Mouse (Mus musculus) MEL (cell line): ENCODE data around the gene Fto. TPM values are rescaled to one million over a fixed set of nuclear protein-coding genes. Genes with fewer than 3 reads are reported as not detected.

Experiments used
- DNase-seq: peaks from one replicate; pipeline ENCODE4 v3.0.0; 2011; ENCODE audit warnings: low read depth, low spot score
- H3K27ac ChIP-seq: 2 replicates; pipeline ENCODE4 v1.5.1; 2012; ENCODE audit warnings: low read depth, mild to moderate bottlenecking, control low read depth, low read length, moderate library complexity; ENCODE audit not compliant: control insufficient read depth
- H3K27me3 ChIP-seq, 2 experiments: fragments of 150-350 bp in 1 of 2; sonication (generic) in 1 of 2; 2 replicates each; pipeline ENCODE4 v1.6.1; 2012; ENCODE audit warnings: low read length in 2 of 2, mild to moderate bottlenecking in 2 of 2, improper control_type of control experiment in 1 of 2, moderate library complexity in 1 of 2; ENCODE audit not compliant: insufficient read depth in 2 of 2, control insufficient read depth in 1 of 2
- H3K36me3 ChIP-seq, 2 experiments: 2 replicates each; pipeline ENCODE4 v1.6.1; 2012 to 2014; ENCODE audit warnings: low read length in 2 of 2, improper control_type of control experiment in 1 of 2, inconsistent platforms in 1 of 2, mild to moderate bottlenecking in 1 of 2; ENCODE audit not compliant: insufficient read depth in 2 of 2, control insufficient read depth in 1 of 2
- H3K4me1 ChIP-seq, 2 experiments: fragments of 150-350 bp in 1 of 2; sonication (generic) in 1 of 2; 2 replicates each; pipeline ENCODE4 v1.6.1; 2012; ENCODE audit warnings: low read length in 2 of 2, improper control_type of control experiment in 1 of 2, mild to moderate bottlenecking in 1 of 2; ENCODE audit not compliant: insufficient read depth in 2 of 2, control insufficient read depth in 1 of 2
- H3K4me3 ChIP-seq, 2 experiments: fragments of 150-350 bp in 1 of 2; sonication (generic) in 1 of 2; 2 replicates each; pipeline ENCODE4 v1.5.1; 2012; ENCODE audit warnings: low read depth in 2 of 2, low read length in 2 of 2, mild to moderate bottlenecking in 2 of 2, moderate library complexity in 2 of 2, control low read depth in 1 of 2, improper control_type of control experiment in 1 of 2; ENCODE audit not compliant: control insufficient read depth in 1 of 2, insufficient read depth in 1 of 2
- H3K79me2 ChIP-seq: 2 replicates; pipeline ENCODE4 v1.6.1; 2012; ENCODE audit warnings: mild to moderate bottlenecking, low read length, moderate library complexity; ENCODE audit not compliant: control insufficient read depth, poor library complexity, insufficient read depth
- H3K9ac ChIP-seq: 2 replicates; pipeline ENCODE4 v1.6.1; 2012; ENCODE audit warnings: low read depth, mild to moderate bottlenecking, control low read depth, low read length, moderate library complexity; ENCODE audit not compliant: control insufficient read depth, poor library complexity, severe bottlenecking
- H3K9me3 ChIP-seq: fragments of 150-350 bp; sonication (generic); replicated peaks from 2 replicates; pipeline ENCODE4 v1.6.1; 2012; ENCODE audit warnings: mild to moderate bottlenecking, low read length, improper control_type of control experiment, moderate library complexity; ENCODE audit not compliant: insufficient read depth
- CHD1 ChIP-seq: IDR thresholded peaks from 2 replicates; pipeline ENCODE4 v1.6.1; 2012; ENCODE audit warnings: low read depth, mild to moderate bottlenecking, inconsistent platforms, low read length, improper control_type of control experiment
- CTCF ChIP-seq, 3 experiments: IDR thresholded peaks in 2 of 3; conservative IDR thresholded peaks in 1 of 3; 2 replicates each; pipeline ENCODE4 v1.5.1; 2011 to 2012; ENCODE audit warnings: low read length in 3 of 3, low read depth in 2 of 3, mild to moderate bottlenecking in 2 of 3, improper control_type of control experiment in 1 of 3, inconsistent platforms in 1 of 3, mixed read lengths in 1 of 3, moderate library complexity in 1 of 3; ENCODE audit not compliant: control insufficient read depth in 1 of 3, insufficient read depth in 1 of 3, poor library complexity in 1 of 3, severe bottlenecking in 1 of 3
- E2F4 ChIP-seq: IDR thresholded peaks from 2 replicates; pipeline ENCODE4 v1.6.1; 2011; ENCODE audit warnings: low read depth, low read length, improper control_type of control experiment, borderline replicate concordance
- EP300 ChIP-seq, 2 experiments: IDR thresholded peaks; 2 replicates each; pipeline ENCODE4 v1.6.1; 2011; ENCODE audit warnings: improper control_type of control experiment in 2 of 2, low read length in 2 of 2, low read depth in 1 of 2, mild to moderate bottlenecking in 1 of 2
- ETS1 ChIP-seq: IDR thresholded peaks from 2 replicates; pipeline ENCODE4 v1.6.1; 2012; ENCODE audit warnings: low read depth, mild to moderate bottlenecking, inconsistent platforms, low read length, improper control_type of control experiment, moderate library complexity
- GABPA ChIP-seq: IDR thresholded peaks from 2 replicates; pipeline ENCODE4 v1.6.1; 2012; ENCODE audit warnings: low read depth, mild to moderate bottlenecking, inconsistent platforms, low read length, improper control_type of control experiment, moderate library complexity
- GATA1 ChIP-seq: IDR thresholded peaks from 2 replicates; pipeline ENCODE4 v1.6.1; 2011; ENCODE audit warnings: low read depth, low read length, improper control_type of control experiment
- JUND ChIP-seq: IDR thresholded peaks from 2 replicates; pipeline ENCODE4 v1.6.1; 2011; ENCODE audit warnings: low read depth, mild to moderate bottlenecking, improper control_type of control experiment, low read length
- KAT2A ChIP-seq: conservative IDR thresholded peaks from 2 replicates; pipeline ENCODE4 v1.6.1; 2012; ENCODE audit warnings: low read depth, low read length, improper control_type of control experiment, inconsistent platforms
- MAX ChIP-seq: IDR thresholded peaks from 2 replicates; pipeline ENCODE4 v1.6.1; 2011; ENCODE audit warnings: low read length, improper control_type of control experiment
- MXI1 ChIP-seq: IDR thresholded peaks from 2 replicates; pipeline ENCODE4 v1.6.1; 2011; ENCODE audit warnings: mild to moderate bottlenecking, low read depth, low read length, improper control_type of control experiment
- MYB ChIP-seq: IDR thresholded peaks from 2 replicates; pipeline ENCODE4 v1.6.1; 2011; ENCODE audit warnings: mild to moderate bottlenecking, low read depth, low read length, improper control_type of control experiment
- MYC ChIP-seq: IDR thresholded peaks from 2 replicates; pipeline ENCODE4 v1.6.1; 2011; ENCODE audit warnings: low read depth, mild to moderate bottlenecking, low read length, improper control_type of control experiment, moderate library complexity
- POLR2A ChIP-seq, 2 experiments: IDR thresholded peaks; 2 replicates each; pipeline ENCODE4 v1.6.1; 2011 to 2012; ENCODE audit warnings: low read length in 2 of 2, mild to moderate bottlenecking in 2 of 2, control low read depth in 1 of 2, improper control_type of control experiment in 1 of 2, low read depth in 1 of 2, moderate library complexity in 1 of 2; ENCODE audit not compliant: control insufficient read depth in 1 of 2, insufficient read depth in 1 of 2, poor library complexity in 1 of 2
- RAD21 ChIP-seq: IDR thresholded peaks from 2 replicates; pipeline ENCODE4 v1.6.1; 2011; ENCODE audit warnings: mild to moderate bottlenecking, low read depth, low read length, improper control_type of control experiment
- RCOR1 ChIP-seq: IDR thresholded peaks from 2 replicates; pipeline ENCODE4 v1.6.1; 2012; ENCODE audit warnings: low read depth, mild to moderate bottlenecking, inconsistent platforms, low read length, improper control_type of control experiment
- SIN3A ChIP-seq: IDR thresholded peaks from 2 replicates; pipeline ENCODE4 v1.6.1; 2012; ENCODE audit warnings: low read length, improper control_type of control experiment, inconsistent platforms
- SMC3 ChIP-seq: IDR thresholded peaks from 2 replicates; pipeline ENCODE4 v1.6.1; 2011; ENCODE audit warnings: low read depth, low read length, improper control_type of control experiment
- TAL1 ChIP-seq: IDR thresholded peaks from 2 replicates; pipeline ENCODE4 v1.6.1; 2012; ENCODE audit warnings: mild to moderate bottlenecking, inconsistent platforms, low read length, moderate library complexity, mixed read lengths
- TBP ChIP-seq: IDR thresholded peaks from 2 replicates; pipeline ENCODE4 v1.8.0; 2011; ENCODE audit warnings: low read depth, low read length, improper control_type of control experiment
- TCF12 ChIP-seq: IDR thresholded peaks from 2 replicates; pipeline ENCODE4 v1.6.1; 2014; ENCODE audit warnings: low read depth, mild to moderate bottlenecking, inconsistent platforms, low read length, improper control_type of control experiment, moderate library complexity
- USF1 ChIP-seq: IDR thresholded peaks from 2 replicates; pipeline ENCODE4 v1.6.1; 2014; ENCODE audit warnings: low read depth, mild to moderate bottlenecking, inconsistent platforms, low read length, improper control_type of control experiment, moderate library complexity
- USF2 ChIP-seq, 2 experiments: IDR thresholded peaks; 2 replicates each; pipeline ENCODE4 v1.6.1; 2011 to 2012; ENCODE audit warnings: improper control_type of control experiment in 2 of 2, low read length in 2 of 2, borderline replicate concordance in 1 of 2, inconsistent platforms in 1 of 2, low read depth in 1 of 2, mild to moderate bottlenecking in 1 of 2; ENCODE audit not compliant: insufficient read depth in 1 of 2
- ZC3H11A ChIP-seq: IDR thresholded peaks from 2 replicates; pipeline ENCODE4 v1.6.1; 2012; ENCODE audit warnings: low read depth, mild to moderate bottlenecking, inconsistent platforms, low read length, improper control_type of control experiment
- ZMIZ1 ChIP-seq: IDR thresholded peaks from 2 replicates; pipeline ENCODE4 v1.6.1; 2012; ENCODE audit warnings: low read depth, mild to moderate bottlenecking, inconsistent platforms, low read length, improper control_type of control experiment, moderate library complexity
- polyA plus RNA-seq, 2 experiments: library from polyadenylated mRNA; stranded (reverse) in 1 of 2; unstranded in 1 of 2; fragments of >175 nt in 1 of 2; fragments of >200 nt in 1 of 2; gene quantifications; 2 replicates each; pipeline versions ENCODE4 v1.2.1 to v1.2.4; 2012; ENCODE audit warnings: low replicate concordance in 2 of 2, low read depth in 1 of 2; ENCODE audit not compliant: insufficient read length in 2 of 2, insufficient read depth in 1 of 2, missing spikeins in 1 of 2
- total RNA-seq: library from RNA; depleted of rRNA; stranded (reverse); fragments of 300-350 nt; gene quantifications from 2 replicates; pipeline ENCODE4 v1.2.3, GENCODE M21; 2012

The Fto gene
- total and polyA plus RNA-seq, 3 experiments = 13.5 to 41.1 TPM; not detected in 1

DNA sequence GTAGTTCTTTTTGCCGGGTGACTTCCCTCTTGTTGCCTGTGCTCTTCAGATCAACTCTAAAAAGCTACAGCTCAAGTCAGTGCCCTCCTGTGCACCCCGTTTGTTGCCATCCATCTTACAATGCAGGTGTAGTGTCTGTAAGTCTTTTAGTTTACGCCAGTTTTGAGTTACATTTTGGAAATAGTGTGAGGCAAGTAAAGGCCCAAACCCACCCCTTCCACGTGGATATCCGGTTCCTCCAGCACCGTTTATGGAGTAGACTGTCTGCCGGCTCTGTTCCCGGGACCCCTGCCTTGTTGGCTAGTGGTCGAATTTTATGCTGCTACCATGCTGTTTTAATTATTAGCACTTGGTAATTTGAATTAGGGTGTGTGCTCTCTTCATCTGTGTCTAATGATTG lies 46.2 kb downstream of the Fto start:
- no peak overlapping the region for H3K9ac ChIP-seq
- H3K79me2 ChIP-seq = peaks cover 6% of the 10 kb centered on the region
- DNase-seq = no peak
- H3K4me1 ChIP-seq = peaks cover 6 to 7% of the 10 kb centered on the region in 2 experiments
- peaks cover 0 to 8% of the 10 kb centered on the region in 2 experiments; a peak in 2 of 4 replicates for H3K36me3 ChIP-seq
- no peak overlapping the region for H3K27ac ChIP-seq
- TF ChIP-seq POLR2A (IDR thresholded peaks at IDR 0.05; ENCODE audit: control insufficient read depth in 1 of 2, insufficient read depth in 1 of 2, low read depth in 1 of 2, low read length in 2 of 2, poor library complexity in 1 of 2) (no peak), ZMIZ1 (no peak), ETS1 (no peak), JUND (no peak), GATA1 (no peak), USF1 (no peak), GABPA (no peak), RCOR1 (no peak), TCF12 (no peak)
- H3K4me3 ChIP-seq = no peak overlapping the region
- no peaks in the 10 kb centered on the region for H3K9me3 ChIP-seq
- no peaks in the 10 kb centered on the region for H3K27me3 ChIP-seq

DNA sequence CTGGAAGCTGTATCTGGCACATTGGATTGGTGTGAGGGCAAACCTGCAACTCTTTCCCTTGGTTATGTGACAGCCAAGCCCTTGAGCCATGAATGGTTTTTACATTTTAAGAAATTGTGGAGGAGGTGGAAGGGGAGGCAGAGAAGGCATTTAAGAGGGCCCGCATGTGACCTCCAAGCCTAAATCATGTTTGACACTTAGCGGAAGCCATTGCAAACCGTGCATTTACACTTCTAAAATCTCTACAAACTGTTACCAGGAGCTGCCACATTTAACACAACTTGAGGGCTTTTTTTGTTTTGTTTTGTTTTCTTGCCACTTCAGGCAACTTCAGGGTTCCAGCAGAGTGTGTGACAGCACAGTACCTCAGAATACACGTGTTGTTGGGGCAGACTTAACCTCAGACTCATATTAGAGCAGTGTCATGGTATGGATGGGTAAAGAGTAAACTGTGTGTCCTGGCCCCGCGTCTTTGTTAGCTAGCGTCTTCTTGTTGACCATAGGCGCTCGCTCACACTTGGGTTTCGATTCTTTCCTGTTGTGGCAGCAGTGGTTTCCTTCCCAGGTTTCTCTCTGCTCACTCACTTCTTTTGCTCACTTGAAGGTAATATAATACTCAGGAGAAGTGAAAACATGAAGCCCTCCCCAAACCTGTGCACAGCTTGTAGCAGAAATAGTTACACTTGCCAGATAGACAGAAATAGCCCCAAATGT lies 47.5 kb downstream of the Fto start:
- no peaks in the 10 kb centered on the region for H3K27me3 ChIP-seq
- H3K27ac ChIP-seq = no peak overlapping the region
- H3K4me1 ChIP-seq = peaks cover 6 to 7% of the 10 kb centered on the region in 2 experiments
- no peak overlapping the region for H3K9ac ChIP-seq
- H3K79me2 ChIP-seq = peaks cover 7% of the 10 kb centered on the region
- TF ChIP-seq KAT2A = no peak
- TF ChIP-seq CHD1 = no peak
- no peak for TF ChIP-seq RAD21
- no peak for TF ChIP-seq TBP
- no peak for TF ChIP-seq ZC3H11A
- no peak for TF ChIP-seq SIN3A
- no peak for TF ChIP-seq CTCF (IDR thresholded peaks at IDR 0.05 in 2 of 3, conservative IDR thresholded peaks at IDR 0.05 in 1 of 3; ENCODE audit: control insufficient read depth in 1 of 3, insufficient read depth in 1 of 3, low read depth in 2 of 3, low read length in 3 of 3, poor library complexity in 1 of 3, severe bottlenecking in 1 of 3)
- TF ChIP-seq MXI1 = no peak
- TF ChIP-seq MYB = no peak
- TF ChIP-seq POLR2A (IDR thresholded peaks at IDR 0.05; ENCODE audit: control insufficient read depth in 1 of 2, insufficient read depth in 1 of 2, low read depth in 1 of 2, low read length in 2 of 2, poor library complexity in 1 of 2) = no peak
- no peak for TF ChIP-seq USF2 (IDR thresholded peaks at IDR 0.05; ENCODE audit: borderline replicate concordance in 1 of 2, insufficient read depth in 1 of 2, low read depth in 1 of 2, low read length in 2 of 2)
- TF ChIP-seq ETS1 = no peak
- TF ChIP-seq EP300 (IDR thresholded peaks at IDR 0.05; ENCODE audit: low read depth in 1 of 2, low read length in 2 of 2) = no peak
- TF ChIP-seq E2F4 = no peak
- TF ChIP-seq MAX = no peak
- no peak for TF ChIP-seq MYC
- TF ChIP-seq TAL1 = no peak
- TF ChIP-seq SMC3 = no peak
- TF ChIP-seq RCOR1 = no peak
- DNase-seq = no peak
- no peaks in the 10 kb centered on the region for H3K9me3 ChIP-seq
- no peak overlapping the region for H3K4me3 ChIP-seq
- H3K36me3 ChIP-seq = peaks cover 0 to 8% of the 10 kb centered on the region in 2 experiments; a peak in 2 of 4 replicates
